Mouse (Mus musculus): ENCODE measurements around the gene Relch.
A peak's percentile ranks its signal among the peaks of the same experiment; 100 is the strongest.
"Not testable (repeated sequence)": the region's sequence is repeated elsewhere in the genome, so short reads cannot be mapped to it uniquely, and the experiment has no call there.

Gene Relch

GRCm38 (mm10) chr1:105746444-105746843 is 82.8 kb downstream of the Relch start:
- DNase-seq (ENCODE audit: low read depth, low spot score): no peak

- no peak for DNase-seq (ENCODE audit: low read depth, low spot score)
Observed at GRCm38 (mm10) chr1:105746858-105747596, 83.4 kb downstream of the Relch start.

- no peak for DNase-seq (ENCODE audit: low read depth, low spot score)
Observed at GRCm38 (mm10) chr1:105748091-105748799, 84.6 kb downstream of the Relch start.

DNA sequence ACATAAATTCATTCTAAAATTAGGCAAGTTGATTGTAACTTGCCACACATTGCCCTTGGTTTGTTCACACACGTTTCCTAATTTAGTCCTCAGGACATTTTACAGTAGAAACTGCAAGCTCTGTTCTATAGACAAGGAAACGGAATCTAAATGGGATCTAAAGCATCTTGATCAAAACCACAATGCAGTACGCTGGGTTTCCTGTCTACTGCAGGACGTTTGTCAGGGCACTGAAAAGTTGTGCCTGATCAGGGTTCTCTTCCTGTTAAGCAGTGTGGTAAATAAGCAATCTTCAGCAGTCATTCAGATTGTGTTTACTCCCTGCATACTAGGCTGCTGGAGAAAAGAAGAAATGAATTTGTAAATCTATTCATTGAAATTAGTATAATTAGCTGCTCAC is 88.5 kb downstream of the Relch start:
- DNase-seq (ENCODE audit: low read depth, low spot score): no peak

DNA sequence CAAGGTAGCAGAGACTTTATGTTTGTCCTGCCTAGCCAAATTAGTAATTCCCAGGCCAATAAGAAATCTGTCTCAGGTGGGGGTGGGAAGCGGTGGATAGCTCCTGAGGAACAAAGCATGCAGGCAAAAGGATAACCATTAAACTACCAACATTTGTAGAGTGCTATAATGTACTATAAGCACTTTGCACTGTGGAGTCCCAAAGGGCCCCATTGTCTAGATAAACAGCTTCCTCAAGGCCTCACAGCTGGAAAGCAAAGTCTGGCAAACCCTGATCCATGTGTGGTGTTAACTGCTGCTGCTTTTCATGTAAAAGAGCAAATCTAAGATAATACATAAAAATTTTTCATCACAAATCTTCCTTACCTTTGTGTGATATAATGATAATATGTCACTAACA is 89.3 kb downstream of the Relch start:
- no peak for DNase-seq (ENCODE audit: low read depth, low spot score)

- peak; percentile 9 for DNase-seq (ENCODE audit: low read depth, low spot score)
Observed at GRCm38 (mm10) chr1:105758798-105759197, 95.1 kb downstream of the Relch start.

DNA sequence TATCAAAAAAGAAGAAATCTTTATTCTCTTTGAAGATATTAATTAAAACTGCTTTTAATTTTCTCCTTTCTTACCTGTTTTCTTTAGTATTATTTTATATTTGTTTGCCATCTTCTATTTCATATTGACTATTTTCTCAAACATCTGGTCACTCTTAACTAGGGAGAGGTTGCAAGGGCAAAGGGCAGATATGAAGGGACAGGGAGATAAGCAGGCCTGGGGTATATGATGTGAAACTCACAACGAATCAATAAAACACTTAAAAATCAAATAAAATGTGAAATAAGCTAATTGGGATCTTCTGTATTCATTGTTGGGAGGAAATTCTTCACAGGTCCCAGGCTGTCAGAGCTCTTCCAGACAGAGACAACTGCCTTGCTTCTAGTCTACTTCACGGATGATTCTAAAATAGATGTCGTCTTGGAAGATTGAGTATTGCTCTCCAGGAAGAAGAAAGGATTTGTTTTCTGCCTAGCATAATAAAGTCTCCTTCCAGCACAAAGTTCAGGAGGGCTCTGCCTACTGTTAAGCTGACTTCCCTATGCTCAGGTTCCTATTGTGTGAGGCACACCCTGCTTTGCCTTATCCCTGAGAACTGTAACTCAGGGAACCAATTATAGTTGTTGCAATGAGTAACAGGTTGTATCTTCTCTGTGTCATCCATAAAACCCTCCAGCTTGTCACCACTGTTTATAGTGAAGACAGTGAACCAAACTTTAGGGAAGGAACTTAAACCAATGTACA is 95.9 kb downstream of the Relch start:
- no peak for DNase-seq (ENCODE audit: low read depth, low spot score)

DNA sequence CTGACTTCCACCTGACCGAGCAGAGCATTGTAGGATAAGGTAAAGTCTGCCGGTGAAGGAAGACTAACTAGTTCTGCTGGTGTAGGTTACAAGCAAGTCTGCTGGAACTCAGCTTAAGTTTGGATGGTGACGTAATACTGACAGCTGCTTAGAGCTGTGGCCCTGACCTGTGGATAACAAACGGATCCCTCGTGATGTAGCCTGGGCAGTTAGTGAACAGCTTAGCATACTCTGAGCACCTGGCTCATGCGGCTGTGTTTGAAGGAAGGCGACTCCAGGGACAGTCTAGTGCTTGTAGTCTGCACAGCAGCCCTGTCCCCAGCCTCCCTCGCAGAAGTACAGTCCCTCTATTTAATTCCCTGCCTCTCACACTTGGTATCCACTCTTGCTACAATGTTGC is 101.9 kb downstream of the Relch start:
- no peak for DNase-seq (ENCODE audit: low read depth, low spot score)

DNA sequence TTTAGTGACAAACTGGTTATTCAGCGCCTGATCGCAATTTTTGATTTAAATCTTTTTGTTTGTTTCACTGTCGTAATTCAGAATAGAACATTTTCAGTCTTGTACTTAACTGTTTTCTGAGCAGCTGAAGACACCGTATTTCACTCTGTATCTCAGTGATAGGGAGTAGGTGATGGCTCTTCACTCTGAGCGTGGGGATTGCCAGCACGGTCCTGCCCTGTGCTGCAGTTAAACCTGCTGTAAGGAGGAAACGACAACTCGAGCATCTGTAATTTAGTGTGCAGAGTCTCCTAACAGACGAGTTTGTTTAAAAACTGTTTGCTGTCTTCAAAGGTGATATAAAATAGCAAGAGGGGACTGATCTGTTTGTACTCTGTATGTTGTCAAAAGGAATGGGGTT is 102.4 kb downstream of the Relch start:
- DNase-seq (ENCODE audit: low read depth, low spot score): not testable (repeated sequence)

DNA sequence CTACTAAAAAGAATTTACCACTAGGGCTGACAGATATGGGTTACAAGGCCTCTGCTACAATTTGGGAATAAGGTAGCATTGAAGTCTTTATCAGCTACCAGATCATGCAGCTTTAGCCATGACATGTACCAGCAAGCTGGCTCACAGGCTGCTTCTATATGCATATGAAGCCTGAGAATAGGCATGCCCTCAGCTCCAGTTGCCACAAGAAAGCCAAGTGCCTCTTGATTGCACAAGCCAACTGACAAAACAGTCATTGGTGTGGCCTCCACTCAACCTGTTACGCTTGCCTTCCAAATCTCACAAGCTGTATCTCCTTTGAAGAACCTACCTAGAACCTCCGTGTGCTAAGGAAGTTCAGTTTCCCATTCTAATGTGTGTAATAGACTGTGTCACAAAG is 104.7 kb downstream of the Relch start:
- no peak for DNase-seq (ENCODE audit: low read depth, low spot score)

GRCm38 (mm10) chr1:105770685-105771084 is 107.0 kb downstream of the Relch start:
- DNase-seq (ENCODE audit: low read depth, low spot score): no peak

GRCm38 (mm10) chr1:105776426-105776825 is 112.8 kb downstream of the Relch start:
- no peak for DNase-seq (ENCODE audit: low read depth, low spot score)

- DNase-seq (ENCODE audit: low read depth, low spot score): no peak
Observed at GRCm38 (mm10) chr1:105780079-105780456, 116.4 kb downstream of the Relch start.

GRCm38 (mm10) chr1:105780457-105781364 is 117.0 kb downstream of the Relch start, which contains the start of gene Tnfrsf11a:
Gene Tnfrsf11a, plus strand, starts transcription at chr1:105780718.
- peak; percentile 58 for DNase-seq (ENCODE audit: low read depth, low spot score)

- peak; percentile 21 for DNase-seq (ENCODE audit: low read depth, low spot score)
Observed at GRCm38 (mm10) chr1:105781391-105782146, 117.9 kb downstream of the Relch start.

DNA sequence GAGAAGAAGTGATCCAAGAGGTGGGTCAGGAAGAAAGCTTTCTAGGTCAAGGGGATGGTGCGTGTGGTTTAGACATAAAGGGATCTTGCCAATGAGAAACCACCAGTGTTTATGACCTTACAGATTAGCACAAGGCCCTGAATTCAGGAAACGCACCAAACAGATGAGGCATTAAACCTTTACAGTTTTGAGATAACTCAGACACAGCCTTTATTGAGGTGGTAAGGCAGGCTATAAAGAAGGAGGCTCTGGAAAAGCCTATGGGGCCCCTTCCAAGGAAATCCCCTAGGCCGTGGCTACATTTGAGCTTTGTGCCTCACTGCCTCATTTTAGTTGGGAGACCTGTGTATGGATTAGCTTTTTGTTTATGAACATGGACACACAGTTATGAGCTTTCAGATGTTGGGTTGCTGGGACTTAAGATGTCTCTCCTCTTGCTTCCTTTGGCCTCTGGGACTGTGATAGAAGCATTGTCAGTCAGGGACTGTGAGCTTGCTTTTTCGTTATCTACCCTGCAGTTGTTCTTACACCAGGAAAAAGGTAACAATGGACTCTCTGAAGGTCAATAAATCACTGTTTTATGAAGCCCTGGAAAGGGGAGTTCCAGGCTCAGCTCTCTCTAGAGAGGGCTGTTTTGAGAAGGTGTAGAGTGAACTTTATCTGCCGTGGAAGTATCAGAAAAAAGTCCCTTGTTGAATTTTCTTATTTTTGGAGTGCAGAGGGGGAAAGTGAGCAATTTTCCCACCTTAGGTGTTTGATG is 120.8 kb downstream of the Relch start:
- DNase-seq (ENCODE audit: low read depth, low spot score): no peak

GRCm38 (mm10) chr1:105785146-105785545 is 121.5 kb downstream of the Relch start:
- no peak for DNase-seq (ENCODE audit: low read depth, low spot score)

- DNase-seq (ENCODE audit: low read depth, low spot score): no peak
Observed at GRCm38 (mm10) chr1:105786731-105787357, 123.2 kb downstream of the Relch start.

DNA sequence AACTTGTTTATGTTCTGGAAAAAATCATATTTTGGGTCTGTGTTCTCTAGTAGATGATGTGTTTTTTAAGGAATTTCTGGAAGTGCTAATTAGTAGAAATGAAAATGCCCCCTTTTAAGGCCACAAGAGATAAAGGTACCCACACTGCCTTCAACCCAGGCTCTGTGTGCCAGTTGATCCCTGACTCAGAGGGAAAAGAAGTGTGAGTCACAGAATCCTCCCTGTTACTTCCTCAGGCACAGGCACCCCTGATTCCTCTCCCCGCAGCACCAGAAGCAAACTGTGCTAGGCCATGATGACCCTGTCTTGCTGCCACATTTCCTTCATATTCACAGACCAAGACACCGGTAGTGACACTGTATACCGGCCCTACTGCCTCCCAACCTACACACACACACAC is 126.4 kb downstream of the Relch start:
- no peak for DNase-seq (ENCODE audit: low read depth, low spot score)
